Mouse (Mus musculus): ENCODE measurements around the gene Edc3. TPM values are rescaled to one million over a fixed set of nuclear protein-coding genes. Genes with fewer than 3 reads are reported as not detected.
"Not testable (repeated sequence)": the region's sequence is repeated elsewhere in the genome, so short reads cannot be mapped to it uniquely, and the experiment has no call there.

The Edc3 gene
- polyA plus RNA-seq, 1 experiment from 2014 or later = 13.8 TPM

GRCm38 (mm10) chr9:57698466-57699150 is 9.7 kb upstream of the Edc3 start:
- no peak overlapping the region for H3K4me3 ChIP-seq (replicated peaks)
- peaks cover 47% of the 10 kb centered on the region for H3K27me3 ChIP-seq
- H3K9ac ChIP-seq = no peak overlapping the region
- no peak overlapping the region for H3K4me2 ChIP-seq
- no peak overlapping the region for H3K27ac ChIP-seq (replicated peaks)
- no peak for ATAC-seq (ENCODE audit: insufficient read depth)
- WGBS (ENCODE audit: insufficient replicate concordance) = 46% methylated on average over 1 of the region's 1 CpGs
- H3K4me1 ChIP-seq (replicated peaks) = peaks cover 26% of the 10 kb centered on the region
- no peaks in the 10 kb centered on the region for H3K9me3 ChIP-seq (replicated peaks)
- no peaks in the 10 kb centered on the region for H3K36me3 ChIP-seq (replicated peaks)

- peaks cover 24% of the 10 kb centered on the region for H3K4me1 ChIP-seq (replicated peaks)
These were observed 1.8 kb upstream of the Edc3 start for GRCm38 (mm10) chr9:57706496-57706895.

GRCm38 (mm10) chr9:57708720-57709274 is 457 bp downstream of the Edc3 start:
- Histone ChIP-seq H3K9me3 (replicated peaks) (0 out of 2 replicates have a peak, but pooled peaks cover 5% of the 10 kb centered on the region), H3K4me3 (replicated peaks) (peak overlapping the region; percentile 82), H3K4me2 (peak overlapping the region; percentile 81), H3K4me1 (replicated peaks) (peaks cover 24% of the 10 kb centered on the region), H3K27me3 (no peaks in the 10 kb centered on the region), H3K27ac (replicated peaks) (peak overlapping the region; percentile 80), H3K36me3 (replicated peaks) (peaks cover 19% of the 10 kb centered on the region), H3K9ac (peak overlapping the region; percentile 79)
- peak; percentile 79 for ATAC-seq (ENCODE audit: insufficient read depth)
- WGBS (ENCODE audit: insufficient replicate concordance) = under 1% methylated on average over 39 of the region's 39 CpGs

More at GRCm38 (mm10) chr9:57706496-57706895, 1.8 kb upstream of the Edc3 start:
- Histone ChIP-seq H3K9me3 (replicated peaks) (0 out of 2 replicates have a peak, but pooled peaks cover 5% of the 10 kb centered on the region), H3K9ac (no peak overlapping the region), H3K36me3 (replicated peaks) (no peaks in the 10 kb centered on the region), H3K27me3 (no peaks in the 10 kb centered on the region), H3K4me2 (no peak overlapping the region), H3K4me3 (replicated peaks) (no peak overlapping the region), H3K27ac (replicated peaks) (no peak overlapping the region)
- no peak for ATAC-seq (ENCODE audit: insufficient read depth)
- 76% methylated on average over 3 of the region's 3 CpGs for WGBS (ENCODE audit: insufficient replicate concordance)

GRCm38 (mm10) chr9:57710214-57710613 is 1.9 kb downstream of the Edc3 start:
- ATAC-seq (ENCODE audit: insufficient read depth); H3K27ac ChIP-seq (replicated peaks); H3K9me3 ChIP-seq (replicated peaks); H3K9ac ChIP-seq; H3K4me2 ChIP-seq; H3K4me3 ChIP-seq (replicated peaks); H3K27me3 ChIP-seq: not testable (repeated sequence)
- 81% methylated on average over 5 of the region's 5 CpGs for WGBS (ENCODE audit: insufficient replicate concordance)
- H3K36me3 ChIP-seq (replicated peaks) = peaks cover 34% of the 10 kb centered on the region
- H3K4me1 ChIP-seq (replicated peaks) = peaks cover 24% of the 10 kb centered on the region

GRCm38 (mm10) chr9:57712194-57712593 is 3.9 kb downstream of the Edc3 start:
- no peaks in the 10 kb centered on the region for H3K27me3 ChIP-seq
- WGBS (ENCODE audit: insufficient replicate concordance) = 67% methylated on average over 2 of the region's 2 CpGs
- H3K9ac ChIP-seq = no peak overlapping the region
- 0 out of 2 replicates have a peak, but pooled peaks cover 5% of the 10 kb centered on the region for H3K9me3 ChIP-seq (replicated peaks)
- no peak overlapping the region for H3K4me3 ChIP-seq (replicated peaks)
- H3K4me2 ChIP-seq = no peak overlapping the region
- no peak for ATAC-seq (ENCODE audit: insufficient read depth)
- peaks cover 50% of the 10 kb centered on the region for H3K36me3 ChIP-seq (replicated peaks)
- H3K4me1 ChIP-seq (replicated peaks) = peaks cover 24% of the 10 kb centered on the region
- no peak overlapping the region for H3K27ac ChIP-seq (replicated peaks)

GRCm38 (mm10) chr9:57718408-57718807 is 10.1 kb downstream of the Edc3 start:
- Histone ChIP-seq H3K27me3 (no peaks in the 10 kb centered on the region), H3K9me3 (replicated peaks) (no peaks in the 10 kb centered on the region), H3K27ac (replicated peaks) (no peak overlapping the region), H3K9ac (no peak overlapping the region), H3K4me3 (replicated peaks) (no peak overlapping the region), H3K36me3 (replicated peaks) (peaks cover 68% of the 10 kb centered on the region), H3K4me1 (replicated peaks) (peaks cover 8% of the 10 kb centered on the region), H3K4me2 (no peak overlapping the region)
- 89% methylated on average over 7 of the region's 7 CpGs for WGBS (ENCODE audit: insufficient replicate concordance)
- ATAC-seq (ENCODE audit: insufficient read depth) = no peak

GRCm38 (mm10) chr9:57720736-57721135 is 12.4 kb downstream of the Edc3 start:
- no peaks in the 10 kb centered on the region for H3K9me3 ChIP-seq (replicated peaks)
- H3K27ac ChIP-seq (replicated peaks) = no peak overlapping the region
- ATAC-seq (ENCODE audit: insufficient read depth) = no peak
- H3K27me3 ChIP-seq = no peaks in the 10 kb centered on the region
- WGBS (ENCODE audit: insufficient replicate concordance) = 86% methylated on average over 3 of the region's 3 CpGs
- peaks cover 18% of the 10 kb centered on the region for H3K4me1 ChIP-seq (replicated peaks)
- H3K9ac ChIP-seq = no peak overlapping the region
- H3K36me3 ChIP-seq (replicated peaks) = peaks cover 48% of the 10 kb centered on the region
- H3K4me3 ChIP-seq (replicated peaks) = no peak overlapping the region
- H3K4me2 ChIP-seq = no peak overlapping the region

GRCm38 (mm10) chr9:57722371-57722770 is 14.0 kb downstream of the Edc3 start:
- no peaks in the 10 kb centered on the region for H3K27me3 ChIP-seq
- peaks cover 52% of the 10 kb centered on the region for H3K36me3 ChIP-seq (replicated peaks)
- no peaks in the 10 kb centered on the region for H3K9me3 ChIP-seq (replicated peaks)
- peak overlapping the region; percentile 75; the same call in 1 of the 2 replicates for H3K27ac ChIP-seq (replicated peaks)
- WGBS (ENCODE audit: insufficient replicate concordance) = 66% methylated on average over 1 of the region's 1 CpGs
- peaks cover 24% of the 10 kb centered on the region for H3K4me1 ChIP-seq (replicated peaks)
- no peak overlapping the region for H3K9ac ChIP-seq
- no peak for ATAC-seq (ENCODE audit: insufficient read depth)
- H3K4me3 ChIP-seq (replicated peaks) = no peak overlapping the region
- no peak overlapping the region for H3K4me2 ChIP-seq

- WGBS (ENCODE audit: insufficient replicate concordance) = 47% methylated on average over 5 of the region's 5 CpGs
- Histone ChIP-seq H3K4me1 (replicated peaks) (peaks cover 24% of the 10 kb centered on the region), H3K27ac (replicated peaks) (peak overlapping the region; percentile 75), H3K9me3 (replicated peaks) (no peaks in the 10 kb centered on the region), H3K9ac (no peak overlapping the region), H3K4me2 (no peak overlapping the region), H3K36me3 (replicated peaks) (peaks cover 53% of the 10 kb centered on the region), H3K27me3 (no peaks in the 10 kb centered on the region), H3K4me3 (replicated peaks) (no peak overlapping the region)
- peak; percentile 72 for ATAC-seq (ENCODE audit: insufficient read depth)
These were observed 15.0 kb downstream of the Edc3 start for GRCm38 (mm10) chr9:57723315-57723715.

GRCm38 (mm10) chr9:57723796-57724195 is 15.5 kb downstream of the Edc3 start:
- no peaks in the 10 kb centered on the region for H3K27me3 ChIP-seq
- H3K27ac ChIP-seq (replicated peaks) = peak overlapping the region; percentile 75
- H3K9ac ChIP-seq = no peak overlapping the region
- no peak overlapping the region for H3K4me2 ChIP-seq
- H3K4me1 ChIP-seq (replicated peaks) = peaks cover 24% of the 10 kb centered on the region
- H3K36me3 ChIP-seq (replicated peaks) = peaks cover 50% of the 10 kb centered on the region
- H3K4me3 ChIP-seq (replicated peaks) = no peak overlapping the region
- no peak for ATAC-seq (ENCODE audit: insufficient read depth)
- 76% methylated on average over 5 of the region's 5 CpGs for WGBS (ENCODE audit: insufficient replicate concordance)
- no peaks in the 10 kb centered on the region for H3K9me3 ChIP-seq (replicated peaks)

GRCm38 (mm10) chr9:57724701-57725100 is 16.4 kb downstream of the Edc3 start:
- WGBS (ENCODE audit: insufficient replicate concordance) = 81% methylated on average over 3 of the region's 3 CpGs
- no peaks in the 10 kb centered on the region for H3K9me3 ChIP-seq (replicated peaks)
- ATAC-seq (ENCODE audit: insufficient read depth) = no peak
- peaks cover 24% of the 10 kb centered on the region for H3K4me1 ChIP-seq (replicated peaks)
- H3K4me3 ChIP-seq (replicated peaks) = no peak overlapping the region
- H3K36me3 ChIP-seq (replicated peaks) = peaks cover 50% of the 10 kb centered on the region
- no peak overlapping the region for H3K27ac ChIP-seq (replicated peaks)
- H3K4me2 ChIP-seq = no peak overlapping the region
- H3K27me3 ChIP-seq = no peaks in the 10 kb centered on the region
- no peak overlapping the region for H3K9ac ChIP-seq
